Mouse (Mus musculus) urinary bladder, postnatal 25 days (tissue): ENCODE measurements around the gene Swi5.
A peak's percentile ranks its signal among the peaks of the same experiment; 100 is the strongest.
"Not testable (repeated sequence)": the region's sequence is repeated elsewhere in the genome, so short reads cannot be mapped to it uniquely, and the experiment has no call there.

Experiments
- DNase-seq: peaks from one replicate; pipeline ENCODE4 v3.0.0; 2022; ENCODE audit warnings: low spot score

Swi5 gene

DNA sequence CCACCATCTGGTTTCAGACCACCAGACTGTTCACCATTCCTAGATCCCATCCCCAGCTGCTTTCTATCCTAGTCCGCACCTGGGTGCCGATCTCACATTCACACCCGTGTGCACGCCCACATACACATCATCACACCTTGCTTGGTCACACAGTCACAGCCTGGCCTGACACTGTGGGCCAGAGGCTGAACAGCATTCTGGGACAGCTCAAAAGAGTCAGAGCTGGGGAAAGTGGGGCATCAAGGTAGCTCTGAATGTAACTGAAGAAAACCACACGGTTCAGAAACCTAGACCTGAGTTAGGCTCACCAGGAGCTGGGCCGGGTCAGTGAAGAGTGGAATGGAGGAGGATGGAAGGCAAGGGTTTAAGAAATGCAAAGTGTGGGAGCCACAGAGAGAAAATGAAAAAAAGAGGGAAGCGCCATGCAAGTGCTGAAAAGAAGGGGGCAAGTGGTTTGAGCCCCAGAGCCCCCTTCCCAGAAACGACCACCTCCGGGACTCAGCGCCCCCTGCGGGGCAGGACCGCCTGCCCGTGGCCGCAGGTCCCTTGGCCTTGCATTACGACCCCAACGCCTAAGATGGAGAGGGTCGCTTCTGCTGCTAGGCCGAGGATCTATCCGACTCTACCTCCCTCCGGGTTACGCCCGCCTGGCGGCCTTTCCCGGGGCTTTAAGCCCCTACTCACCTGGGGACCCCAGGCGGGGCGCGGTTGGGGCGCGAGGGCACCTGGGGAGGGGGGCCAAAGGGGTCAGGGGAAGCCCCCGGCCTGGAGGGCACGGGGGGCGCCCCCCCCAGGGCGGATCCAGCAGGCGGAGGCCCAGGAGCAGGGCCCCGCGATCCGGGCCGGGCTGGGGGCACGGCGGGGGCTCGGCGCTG, 23.8 kb upstream of the Swi5 start:
- DNase-seq = no peak

DNA sequence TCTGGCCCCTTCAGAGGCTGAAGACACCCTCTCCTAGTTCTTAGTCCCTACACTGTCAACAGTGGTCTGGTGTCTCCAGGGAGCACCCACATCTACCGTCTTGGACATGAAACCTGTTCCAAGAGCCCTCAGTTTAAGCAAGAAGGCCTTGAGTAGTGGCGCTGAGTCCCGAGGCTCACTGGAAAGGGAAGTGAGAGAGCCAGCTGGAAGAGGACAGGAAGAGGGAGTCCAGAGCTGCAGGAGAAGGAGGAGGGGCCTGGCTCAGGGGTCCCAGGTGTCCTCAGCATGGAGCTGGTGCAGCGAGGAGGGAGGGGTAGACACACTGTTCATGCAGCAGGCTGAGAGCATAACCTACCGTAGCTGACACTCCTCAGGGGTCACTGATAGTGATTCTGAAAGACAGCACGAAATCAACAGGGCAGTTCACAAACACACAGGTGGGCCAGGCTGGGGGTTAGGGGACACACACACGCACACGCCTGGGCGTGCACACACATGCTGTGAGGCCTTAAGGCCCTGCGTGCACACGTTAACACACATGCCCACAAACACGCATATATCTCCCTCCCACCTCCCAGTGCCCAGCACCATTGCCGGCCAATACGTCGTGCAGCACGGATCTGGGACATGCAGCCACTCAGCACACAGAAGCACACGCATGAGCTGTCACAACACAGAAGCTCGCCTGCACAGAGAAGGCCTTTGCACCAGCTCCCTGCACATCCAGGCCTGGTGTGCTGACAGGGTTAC, 22.4 kb upstream of the Swi5 start:
- DNase-seq = no peak

DNA sequence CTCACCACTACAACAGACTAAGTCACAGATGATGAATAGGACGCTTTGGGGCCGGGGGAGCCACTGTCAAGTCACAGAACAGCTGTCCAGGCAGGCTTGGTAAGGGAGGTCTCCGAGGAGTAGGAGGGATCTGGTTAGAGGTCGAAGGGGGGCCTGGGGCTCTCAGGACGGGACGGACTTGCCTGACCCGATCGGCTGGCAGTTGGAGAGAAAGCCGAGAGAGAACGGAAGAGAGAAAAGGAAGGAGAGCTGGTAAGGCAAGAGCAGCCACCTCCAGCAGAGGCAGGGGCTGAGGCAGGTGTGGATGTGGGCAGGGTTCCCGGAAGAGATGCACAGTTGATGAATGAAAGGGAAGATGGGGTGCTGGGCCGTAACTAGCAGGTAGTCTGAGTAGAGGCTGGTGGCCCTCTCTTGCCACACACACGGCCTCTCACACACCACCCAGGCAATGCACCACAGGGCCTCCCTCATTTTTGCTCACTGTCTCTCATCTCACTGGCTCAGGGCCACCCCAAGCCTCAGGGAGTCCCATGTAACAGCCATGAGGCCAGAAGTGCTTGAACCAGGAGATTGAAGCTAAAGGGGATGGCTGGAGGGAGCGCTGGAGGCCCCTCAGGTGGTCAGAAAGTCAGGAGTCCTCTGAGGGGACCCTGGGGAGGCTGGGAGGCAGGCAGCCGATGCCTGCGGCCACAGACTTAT, 21.1 kb upstream of the Swi5 start:
- no peak for DNase-seq

DNA sequence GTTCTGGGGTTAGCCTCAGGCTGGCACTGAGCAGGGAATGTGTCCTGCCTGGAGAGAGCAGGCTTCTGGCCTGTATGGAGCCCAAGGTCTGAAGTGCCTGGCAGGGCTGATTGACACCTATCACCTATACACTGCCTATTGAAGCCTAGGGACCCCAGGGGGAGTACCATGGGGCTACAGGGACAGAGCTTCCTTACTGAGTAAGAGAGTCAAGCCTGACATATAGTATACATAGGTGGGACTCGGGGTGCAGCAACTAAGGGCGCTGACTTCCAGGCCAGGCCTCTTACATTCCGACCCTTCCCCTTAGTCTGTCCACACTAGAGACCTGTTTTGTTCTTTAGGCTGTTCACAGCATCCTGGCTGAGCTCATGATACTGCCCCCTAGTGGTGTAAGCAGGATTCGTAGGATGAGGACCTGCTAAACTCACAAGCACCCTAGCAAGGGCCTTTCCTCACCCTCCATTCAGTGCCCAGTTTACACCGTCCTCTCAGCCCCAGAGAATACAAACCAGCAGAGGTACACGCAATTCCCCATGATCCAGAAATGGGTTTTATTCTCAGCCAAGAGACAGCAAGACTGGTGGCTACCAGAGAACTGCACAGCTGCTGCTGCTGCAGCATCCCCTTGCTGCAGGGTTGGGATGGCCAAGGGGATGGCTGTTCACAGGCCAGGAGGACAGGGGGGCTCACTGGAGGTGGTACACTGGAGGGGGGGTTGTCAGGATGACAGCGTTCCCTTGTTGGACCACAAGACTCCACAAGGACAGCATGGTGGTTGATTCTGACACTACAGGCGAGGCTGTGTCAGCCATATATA, 20.3 kb upstream of the Swi5 start:
- peak; percentile 50 for DNase-seq

DNA sequence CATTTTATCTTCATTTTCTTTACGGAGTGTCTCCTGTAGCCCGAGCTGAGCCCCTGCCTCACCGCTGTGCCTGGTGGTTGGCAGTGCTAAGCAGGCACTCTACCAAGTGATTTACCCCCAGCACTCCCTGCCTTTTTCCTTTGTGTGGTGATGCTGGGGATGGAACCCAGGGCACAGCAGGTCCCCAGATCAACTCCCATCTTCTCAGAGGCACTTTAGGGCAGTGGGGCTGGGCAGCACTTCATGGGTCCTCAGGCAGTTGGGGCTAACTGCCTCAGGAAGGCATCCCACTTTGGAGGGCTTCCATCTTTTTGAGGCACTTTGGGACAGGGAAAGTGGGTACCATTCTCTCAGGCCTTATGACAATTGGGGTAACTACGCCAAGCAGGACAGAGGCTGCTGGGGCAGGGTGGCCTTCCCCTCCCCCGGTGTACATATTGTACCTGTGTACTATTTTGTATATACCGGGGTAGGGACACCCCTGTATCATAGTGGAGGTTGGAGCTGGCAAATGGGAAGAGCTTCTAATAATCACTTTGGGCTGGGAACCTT, 19.4 kb upstream of the Swi5 start:
- DNase-seq = no peak

DNA sequence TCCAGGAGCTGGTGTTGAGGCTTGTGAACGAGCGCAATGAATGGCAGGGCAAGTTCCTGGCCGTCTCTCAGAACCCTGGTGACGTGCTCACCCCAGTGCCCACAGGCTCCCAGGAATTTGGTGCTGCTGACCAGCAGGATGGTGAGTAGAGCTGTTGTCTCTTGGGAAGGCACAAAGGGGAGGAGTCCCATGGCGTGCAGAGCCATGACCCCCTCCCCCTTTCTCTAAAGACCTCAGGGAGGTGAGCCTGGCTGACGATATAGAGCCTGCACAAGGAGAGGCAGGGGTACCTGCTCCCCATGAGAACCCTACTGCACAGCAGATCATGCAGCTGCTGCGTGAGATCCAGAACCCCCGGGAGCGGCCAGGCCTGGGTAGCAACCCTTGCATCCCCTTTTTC, 18.3 kb upstream of the Swi5 start:
- DNase-seq = no peak

DNA sequence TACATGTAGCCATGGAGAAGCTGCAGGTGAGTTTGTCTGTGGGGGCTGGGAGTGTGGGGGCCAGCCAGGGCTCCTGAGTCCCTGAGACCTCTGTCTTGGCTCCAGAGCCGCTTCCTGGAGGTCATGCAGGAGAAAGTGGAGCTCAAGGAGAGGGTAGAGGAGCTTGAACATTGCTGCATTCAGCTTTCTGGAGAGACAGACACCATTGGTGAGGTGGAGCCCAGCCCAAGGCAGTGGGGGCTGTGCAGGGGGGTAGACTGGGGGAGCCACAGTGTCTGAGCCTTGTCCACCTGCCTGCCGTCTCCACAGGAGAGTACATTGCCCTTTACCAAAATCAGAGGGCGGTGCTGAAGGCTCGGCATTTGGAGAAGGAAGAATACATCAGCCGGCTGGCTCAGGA, 17.8 kb upstream of the Swi5 start:
- no peak for DNase-seq

DNA sequence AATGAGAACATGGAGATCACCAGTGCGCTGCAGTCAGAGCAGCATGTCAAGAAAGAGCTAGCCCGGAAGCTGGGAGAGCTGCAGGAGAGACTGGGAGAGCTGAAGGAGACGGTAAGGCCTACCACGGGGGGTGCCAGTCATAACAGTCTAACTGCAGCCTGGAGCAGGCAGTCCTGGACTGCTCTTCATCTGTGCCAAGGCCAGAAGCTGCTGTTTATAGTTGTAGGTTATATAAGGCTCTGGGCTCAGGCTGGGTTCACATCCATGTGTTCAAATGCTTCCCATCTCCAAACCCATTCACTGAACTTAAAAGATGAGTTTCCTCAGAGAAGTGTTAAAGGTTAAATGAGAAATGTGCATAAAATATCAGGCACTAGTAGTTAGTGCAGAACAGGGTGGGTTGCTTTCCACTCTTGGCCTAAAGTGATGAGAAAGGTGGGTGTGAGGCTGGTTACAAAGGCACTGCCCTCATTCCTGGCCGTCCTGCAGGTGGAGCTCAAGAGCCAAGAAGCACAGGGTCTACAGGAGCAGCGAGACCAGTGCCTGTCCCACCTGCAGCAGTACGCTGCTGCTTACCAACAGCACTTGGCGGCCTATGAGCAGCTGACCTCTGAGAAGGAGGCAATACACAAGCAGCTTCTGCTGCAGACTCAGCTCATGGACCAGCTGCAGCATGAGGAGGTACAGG, 16.4 kb upstream of the Swi5 start:
- peak; percentile 45 for DNase-seq

DNA sequence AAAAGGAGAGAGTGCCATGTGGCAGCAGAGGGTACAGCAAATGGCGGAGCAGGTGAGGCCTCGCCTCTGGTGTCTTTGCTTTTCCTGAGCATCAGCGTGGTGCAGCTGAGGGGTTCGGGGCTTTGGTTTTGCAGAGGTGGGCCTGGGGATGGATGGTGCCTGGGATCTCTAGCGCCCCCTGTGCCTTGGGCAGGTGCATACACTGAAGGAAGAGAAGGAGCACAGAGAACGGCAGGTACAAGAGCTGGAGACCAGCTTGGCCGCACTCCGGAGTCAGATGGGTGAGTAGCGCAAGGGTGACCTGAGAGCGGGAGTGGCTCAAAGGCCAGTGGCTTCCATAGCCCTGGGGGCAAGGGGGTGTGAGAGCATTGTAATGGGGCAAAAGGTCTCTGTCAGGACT, 15.1 kb upstream of the Swi5 start:
- no peak for DNase-seq

DNA sequence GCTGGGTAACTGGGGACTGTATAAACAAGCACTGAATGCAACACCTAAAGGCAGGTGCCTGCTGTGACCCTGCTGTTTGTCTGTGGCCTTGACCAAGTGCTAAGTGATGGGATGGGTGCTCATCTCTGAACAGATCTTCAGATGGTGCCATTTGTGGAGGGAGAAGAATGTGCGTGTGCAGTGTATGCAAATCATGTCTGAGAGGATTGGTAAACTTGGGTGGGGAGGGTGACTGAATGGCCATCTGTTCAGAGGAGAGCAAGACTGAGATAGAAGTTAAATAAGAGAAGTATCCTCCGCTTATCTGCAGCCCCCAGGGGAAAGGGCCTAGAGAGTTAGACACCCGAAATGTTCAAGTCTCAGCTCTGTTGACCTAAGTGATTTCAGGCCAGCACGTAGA, 11.6 kb upstream of the Swi5 start:
- DNase-seq = no peak

DNA sequence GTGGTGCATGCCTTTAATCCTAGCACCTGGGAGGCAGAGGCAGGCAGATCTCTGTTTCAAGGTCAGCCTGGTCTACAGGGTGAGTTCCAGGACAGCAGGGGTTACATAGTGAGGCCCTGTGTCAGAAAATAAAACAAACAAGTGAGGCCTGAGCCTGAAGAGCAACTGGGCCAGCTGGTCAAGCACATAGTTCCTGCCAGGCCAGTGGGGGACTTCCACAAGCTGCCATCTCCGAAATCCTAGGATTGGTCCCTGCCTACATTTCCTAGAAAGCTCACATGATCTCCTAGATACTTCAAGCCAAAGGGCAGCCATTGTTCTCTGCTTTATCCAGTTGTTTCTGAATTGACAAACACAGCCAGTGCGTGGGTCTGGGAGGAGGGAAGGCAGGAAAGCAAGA, 8.0 kb upstream of the Swi5 start:
- DNase-seq = not testable (repeated sequence)

DNA sequence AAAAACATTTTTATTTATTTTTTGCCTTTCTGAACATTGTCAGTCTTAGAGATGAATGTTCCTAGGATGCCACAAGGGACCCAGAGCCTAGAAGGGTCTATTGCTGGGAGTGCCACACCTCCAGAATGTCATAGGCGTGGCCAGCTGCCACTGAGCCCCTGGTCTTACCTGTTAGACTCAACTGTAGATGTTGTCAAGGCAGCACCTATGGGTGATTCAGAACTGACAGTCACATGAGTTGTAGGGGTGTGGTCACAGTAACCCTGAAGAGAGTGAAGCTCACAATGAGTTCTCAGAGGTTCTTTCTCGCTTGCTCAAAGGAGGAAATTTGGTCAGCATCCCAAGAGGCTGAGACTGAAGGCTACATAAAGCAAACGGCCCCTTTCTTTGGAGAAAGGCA, 7.4 kb upstream of the Swi5 start:
- DNase-seq = no peak

DNA sequence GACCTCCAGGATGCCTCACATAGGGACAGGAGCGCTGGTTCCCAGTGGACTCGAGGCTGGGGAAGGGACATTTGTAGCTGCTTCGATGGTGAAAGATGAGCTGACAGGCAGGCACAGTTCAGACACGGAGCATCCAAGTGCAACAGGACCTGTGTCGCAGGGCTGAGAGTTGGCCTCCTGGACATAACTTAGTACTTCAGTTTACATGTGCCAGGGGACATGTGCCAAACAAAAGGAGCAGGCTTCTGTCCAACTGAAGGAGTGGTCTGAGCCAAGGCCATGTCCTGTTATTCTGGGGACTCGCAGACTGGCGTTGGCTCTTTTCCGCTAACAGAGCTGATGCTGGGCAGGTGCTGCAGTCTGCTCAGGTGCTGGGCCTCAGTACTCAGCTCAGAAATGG, 6.5 kb upstream of the Swi5 start:
- DNase-seq = no peak

DNA sequence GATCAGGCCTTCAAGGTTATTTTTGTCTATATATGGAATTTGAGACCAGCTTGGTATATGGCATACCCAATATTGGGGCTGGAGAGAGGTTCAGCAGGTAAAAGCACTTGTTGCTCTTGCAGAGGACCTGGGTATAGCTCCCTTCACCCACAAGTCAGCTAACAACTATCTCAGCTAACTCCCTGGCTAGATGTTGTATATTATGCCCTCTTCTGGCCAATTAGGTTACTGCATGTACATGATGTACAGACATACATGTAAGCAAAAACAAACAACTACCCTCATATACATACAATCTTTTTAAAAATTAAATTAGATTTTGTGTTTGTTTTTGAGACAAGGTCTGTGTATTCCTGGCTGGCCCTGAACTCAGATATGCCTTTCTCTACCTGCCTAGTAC, 1.7 kb upstream of the Swi5 start:
- DNase-seq = no peak

DNA sequence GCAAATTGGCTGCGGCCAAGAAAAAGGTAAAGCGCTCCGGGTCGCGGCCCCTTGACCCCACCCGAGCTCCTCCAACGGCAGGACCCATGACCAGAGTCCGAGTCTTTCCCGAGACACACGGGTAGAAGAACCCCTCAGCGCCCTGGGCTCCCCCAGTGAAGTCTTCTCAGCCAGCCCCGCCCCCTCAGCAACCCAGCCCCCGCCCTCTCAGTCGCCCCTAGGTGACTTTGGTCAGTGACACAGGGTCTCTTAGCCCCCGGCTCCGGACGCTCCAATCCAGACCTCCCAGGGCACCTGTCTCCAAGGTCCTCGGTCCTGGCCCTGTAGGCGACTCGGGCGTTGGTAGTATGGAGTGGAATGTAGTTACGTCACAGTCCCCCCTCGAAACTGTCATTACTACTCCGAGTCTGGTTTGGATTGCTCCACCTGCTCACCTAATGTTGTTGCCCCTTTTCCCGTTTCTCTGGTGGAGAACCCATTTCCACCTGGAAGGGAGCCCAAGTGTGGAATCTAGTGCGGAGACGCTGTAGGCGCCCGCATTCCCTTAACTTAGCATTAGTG, 576 bp upstream of the Swi5 start:
- DNase-seq = no peak

DNA sequence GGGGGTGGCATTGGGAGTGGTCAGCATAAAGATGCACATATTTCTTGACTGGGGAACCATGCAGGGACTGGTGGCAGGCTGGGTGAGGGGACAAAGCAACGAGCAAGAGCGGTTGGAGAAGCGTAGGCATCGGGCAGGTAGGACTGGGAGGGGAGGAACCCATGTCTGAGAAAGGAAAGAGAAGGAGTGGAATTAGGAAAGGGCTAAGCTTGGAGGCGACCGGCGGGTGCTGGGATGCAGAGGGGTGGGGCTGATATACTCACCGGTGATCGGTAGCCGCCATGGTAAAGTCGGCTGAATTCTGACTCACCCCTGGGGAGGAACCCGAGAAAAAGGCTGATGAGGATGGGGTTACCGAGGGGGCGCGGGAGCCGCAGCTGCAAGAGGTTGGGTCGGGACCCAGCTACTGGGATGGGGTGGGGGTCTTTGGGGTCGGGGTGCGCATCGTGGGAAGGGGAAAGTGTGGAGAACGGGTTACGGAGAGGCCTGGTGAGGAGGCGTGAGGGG, 488 bp downstream of the Swi5 start, which contains the start of gene Golga2:
Gene Golga2 (plus strand): TSS at position 51 of the 507 bp plus-strand sequence.
- DNase-seq = no peak

DNA sequence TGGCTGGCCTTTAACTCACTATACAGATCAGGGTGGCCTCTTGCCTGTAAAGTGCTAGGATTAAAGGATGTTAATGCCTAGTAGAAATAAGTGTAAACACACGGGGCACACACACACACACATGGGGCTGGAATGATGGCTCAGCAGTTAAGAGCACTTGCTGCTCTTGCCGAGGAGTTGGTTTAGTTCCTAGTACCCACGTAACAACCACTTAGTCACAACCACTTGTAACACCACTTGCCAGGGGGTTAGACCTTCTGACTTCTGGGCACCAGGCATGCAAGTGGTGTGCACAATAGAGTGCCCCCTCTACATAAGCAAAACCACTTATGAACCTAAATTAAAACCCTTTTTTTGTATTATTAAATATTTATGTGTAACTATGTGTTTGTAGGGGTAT, 3.9 kb downstream of the Swi5 start:
- no peak for DNase-seq

DNA sequence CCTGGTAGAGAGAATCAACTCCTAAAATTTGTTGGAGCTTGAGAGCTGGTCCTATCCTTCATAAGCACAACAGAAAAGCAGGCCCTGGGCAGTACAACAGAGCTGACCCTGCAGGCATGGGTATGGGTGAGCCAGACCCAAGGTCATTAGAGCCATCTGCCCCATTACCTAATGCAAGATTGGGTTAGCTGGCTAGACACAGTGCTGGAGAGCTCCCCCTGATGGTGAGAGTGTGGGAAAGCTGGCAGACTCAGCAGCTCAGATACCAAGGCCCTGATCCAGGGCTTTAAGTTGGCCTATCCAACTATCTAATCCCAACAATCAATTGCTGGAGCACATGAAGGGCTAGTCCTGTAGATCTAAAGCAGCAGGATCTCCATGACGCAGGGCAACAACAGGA, 5.1 kb downstream of the Swi5 start:
- DNase-seq = peak; percentile 32

DNA sequence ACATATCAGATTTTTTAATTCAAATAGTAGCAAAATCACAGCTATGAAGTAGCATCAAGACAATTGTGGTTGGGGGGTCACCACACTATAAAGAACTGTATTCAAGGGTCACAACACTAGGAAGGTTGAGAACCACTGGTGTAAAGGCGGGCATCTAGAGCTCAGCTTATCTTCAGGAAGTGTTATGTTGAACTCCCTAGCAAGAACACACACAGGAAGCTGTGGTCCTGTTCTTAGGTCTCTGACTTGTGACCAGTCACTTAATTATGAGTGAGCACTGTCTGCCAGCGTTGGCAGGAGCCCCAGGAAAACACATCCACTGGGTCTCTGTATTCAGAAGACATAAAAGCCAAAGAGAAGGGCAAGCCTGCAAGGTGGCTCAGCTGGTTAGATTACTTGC, 5.6 kb downstream of the Swi5 start:
- no peak for DNase-seq

DNA sequence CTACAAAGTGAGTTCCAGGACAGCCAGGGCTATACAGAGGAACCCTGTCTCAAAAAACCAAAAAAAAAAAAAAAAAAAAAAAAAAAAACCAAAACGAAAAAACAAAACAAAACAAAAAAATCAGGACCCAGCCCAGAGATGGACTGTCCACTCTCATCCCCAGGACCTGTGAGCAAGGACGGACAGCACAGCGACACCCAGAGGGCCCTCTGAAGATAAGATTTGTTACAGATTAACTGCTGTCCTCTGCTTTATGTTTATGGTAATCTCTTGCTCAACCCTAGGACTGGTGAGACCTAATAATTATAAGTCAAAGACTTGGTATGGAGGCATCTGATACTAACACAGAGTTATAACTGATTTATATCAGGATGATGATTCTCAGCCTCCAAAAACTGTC, 12.1 kb downstream of the Swi5 start:
- no peak for DNase-seq

DNA sequence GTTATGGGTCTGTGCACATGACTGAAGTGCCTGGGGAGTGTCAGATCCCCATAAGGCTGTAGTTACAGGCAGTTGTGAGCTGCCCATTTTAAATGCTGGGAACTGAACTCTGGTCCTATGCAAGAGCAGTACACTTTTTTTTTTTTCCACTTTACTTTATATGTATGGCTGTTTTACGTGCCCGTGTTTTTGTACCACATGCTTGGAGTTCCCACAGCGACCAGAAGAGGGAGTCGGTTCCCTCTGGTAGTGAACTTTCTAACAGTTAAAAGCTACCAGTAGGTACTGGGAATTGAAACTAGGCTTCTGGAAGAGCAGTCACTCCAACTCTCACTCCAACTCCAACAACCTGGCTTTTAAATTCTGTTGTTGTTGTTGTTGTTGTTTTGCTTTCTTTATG, 27.2 kb downstream of the Swi5 start:
- no peak for DNase-seq
